Mouse (Mus musculus) layer of hippocampus, postnatal 10 days (tissue): ENCODE results near the gene Gm21775. TPM values are rescaled to one million over a fixed set of nuclear protein-coding genes. Genes with fewer than 3 reads are reported as not detected.
"Not testable (repeated sequence)": the region's sequence is repeated elsewhere in the genome, so short reads cannot be mapped to it uniquely, and the experiment has no call there.

Source experiments
- DNase-seq, 2 experiments: peaks; one replicate each; pipeline ENCODE4 v3.0.0; 2021; ENCODE audit warnings: low spot score in 2 of 2
- long read RNA-seq: library from polyadenylated mRNA; stranded (forward); transcript quantifications from one replicate; pipeline ENCODE4 v2.0.0, GENCODE M21; 2023
- total RNA-seq, 2 experiments: library from RNA; stranded (reverse); gene quantifications; 2 replicates each; pipeline ENCODE4 v1.2.3; 2021

Gene Gm21775
- not detected for total RNA-seq
- long read RNA-seq = 0 reads

- DNase-seq = not testable (repeated sequence)
Observed at GRCm38 (mm10) chrY:10553153-10553552, at the start of gene Gm21775. Gene Gm21775, plus strand, starts transcription at chrY:10553453.

GRCm38 (mm10) chrY:10535942-10536341 is 17.3 kb upstream of the Gm21775 start, which contains the start of gene Gm20737:
Gene Gm20737, minus strand, starts transcription at chrY:10536042.
- not testable (repeated sequence) for DNase-seq

Other genes with a start within 250 kb of the Gm21775 start
- gene Gm20834, start 228.9 kb upstream of the Gm21775 start, total RNA-seq = not detected
- gene Gm28510, start 140.7 kb upstream of the Gm21775 start, total RNA-seq = not detected
- gene Gm20737, start 17.4 kb upstream of the Gm21775 start, total RNA-seq = not detected
- gene Gm21900, start 62.9 kb downstream of the Gm21775 start, total RNA-seq = not detected
- gene Gm20777, start 199.0 kb downstream of the Gm21775 start, total RNA-seq = not detected